ENCODE assay signal across 18 mouse cellular contexts in the genomic region with DNA sequence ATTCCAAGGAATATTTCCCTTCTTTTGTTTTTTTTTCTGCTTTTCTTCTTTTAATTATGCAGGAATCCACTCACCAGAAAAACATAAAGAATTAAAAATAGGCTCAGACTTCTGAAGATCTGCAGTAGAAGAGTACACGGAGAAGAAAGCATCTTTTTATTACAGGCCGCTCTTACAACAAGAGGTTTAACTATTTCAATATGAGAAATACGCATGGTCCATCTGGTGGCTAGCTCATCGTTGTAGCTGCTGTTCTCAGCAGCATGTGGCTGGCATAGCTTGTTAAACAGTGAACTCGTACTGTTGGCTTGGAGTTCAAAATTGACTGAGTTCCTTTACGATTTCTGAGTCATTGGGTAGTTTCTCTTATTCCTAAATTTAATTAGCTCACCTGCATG.
DNase-seq lines count a peak whose midpoint lies in the region; ATAC-seq and TF ChIP-seq lines count a peak whose summit lies in the region.
"Had no signal": no experiment of that assay in that cellular context is flagged by ENCODE, and none has a peak within 500 bp of the region (broad histone marks: within the 10 kb centered on the region; RNA-seq: fewer than 3 reads in every experiment).

No protein-coding gene starts in this region.

- H3K36me3 ChIP-seq in heart, embryonic 11.5 days (ENCODE audit: control insufficient read depth, insufficient read depth, low read length): no peaks in the 10 kb centered on the region
- H3K36me3 ChIP-seq in heart, adult 2 months (ENCODE audit: control insufficient read depth, insufficient read depth, low read length): no peaks in the 10 kb centered on the region
- no peaks in the 10 kb centered on the region for H3K36me3 ChIP-seq in limb, embryonic 11.5 days (ENCODE audit: control insufficient read depth, insufficient read depth, low read length)
- H3K36me3 ChIP-seq: midbrain, embryonic 12.5 days had no signal

- no peaks in the 10 kb centered on the region for H3K27me3 ChIP-seq in heart, embryonic 11.5 days (ENCODE audit: control insufficient read depth, insufficient read depth, low read length)
- no peaks in the 10 kb centered on the region for H3K27me3 ChIP-seq in heart, adult 2 months (ENCODE audit: control insufficient read depth, insufficient read depth, low read length)
- no peaks in the 10 kb centered on the region for H3K27me3 ChIP-seq in limb, embryonic 11.5 days (ENCODE audit: control insufficient read depth, insufficient read depth, low read length)
- H3K27me3 ChIP-seq: midbrain, embryonic 12.5 days had no signal

- no peak for TF ChIP-seq POLR2A in heart, adult 2 months (IDR thresholded peaks at IDR 0.05; ENCODE audit: insufficient read depth, low read depth, low read length)

- H3K27ac ChIP-seq in heart, embryonic 11.5 days (ENCODE audit: low read depth, low read length): 0 out of 2 replicates have a peak overlapping the region, but pooled peaks have one; percentile 16
- no peak overlapping the region for H3K27ac ChIP-seq in heart, adult 2 months
- peak overlapping the region; percentile 10; the same call in 1 of the 2 replicates for H3K27ac ChIP-seq in limb, embryonic 11.5 days (replicated peaks; ENCODE audit: low read depth, low read length)
- H3K27ac ChIP-seq: hindbrain, postnatal 0 days; midbrain, embryonic 12.5 days had no signal

- DNase-seq in heart, adult 2 months: no peak
- peak; percentile 80 for DNase-seq in 3T3-L1 (ENCODE audit: low read depth, low spot score)
- DNase-seq in embryo, embryonic 11 days: peak; percentile 64
- DNase-seq in limb, embryonic 11.5 days (ENCODE audit: low spot score): peak; percentile 65
- DNase-seq in natural killer cell, adult 2 months (ENCODE audit: low spot score in 2 of 2): no peak
- no peak for DNase-seq in retina, postnatal 1 day
- DNase-seq in spleen, postnatal 4 days (ENCODE audit: low spot score in 2 of 2): no peak
- DNase-seq: adrenal gland, postnatal 14 days; cerebellum, postnatal 10 days; heart, adult 11 months; heart, postnatal 14 days; kidney, postnatal 10 days; liver; lung, postnatal 14 days; thymus, postnatal 36 days had no signal

- H3K9ac ChIP-seq in heart, embryonic 11.5 days (ENCODE audit: low read depth, low read length): no peak overlapping the region
- H3K9ac ChIP-seq in heart, adult 2 months (ENCODE audit: low read depth, low read length): no peak overlapping the region
- no peak overlapping the region for H3K9ac ChIP-seq in limb, embryonic 11.5 days (ENCODE audit: low read length)
- H3K9ac ChIP-seq: midbrain, embryonic 12.5 days had no signal

- H3K4me3 ChIP-seq in heart, embryonic 11.5 days (ENCODE audit: low read depth, low read length): no peak overlapping the region
- H3K4me3 ChIP-seq in heart, adult 2 months: no peak overlapping the region
- no peak overlapping the region for H3K4me3 ChIP-seq in limb, embryonic 11.5 days (ENCODE audit: low read depth, low read length)
- H3K4me3 ChIP-seq: midbrain, embryonic 12.5 days had no signal

- ATAC-seq in heart, embryonic 11.5 days (replicated peaks; ENCODE audit: insufficient number of reproducible peaks, low FRiP score, low TSS enrichment): no peak
- 0 out of 2 replicates have a peak, but pooled peaks have one; percentile 47 for ATAC-seq in limb, embryonic 11.5 days (ENCODE audit: insufficient number of reproducible peaks, low FRiP score, low TSS enrichment, low read depth)
- ATAC-seq: hindbrain, postnatal 0 days had no signal

- TF ChIP-seq CTCF in heart, adult 2 months (IDR thresholded peaks at IDR 0.05): no peak

- no peak for TF ChIP-seq EP300 in heart, adult 2 months (IDR thresholded peaks at IDR 0.05; ENCODE audit: insufficient read depth, low read depth, low read length)

- 65% methylated on average over 6 of the region's 6 CpGs for WGBS in heart, embryonic 11.5 days (ENCODE audit: insufficient replicate concordance)
- WGBS in heart, adult 2 months: 81% methylated on average over 6 of the region's 6 CpGs
- WGBS in limb, embryonic 11.5 days: 12% methylated on average over 6 of the region's 6 CpGs

- H3K4me2 ChIP-seq in heart, embryonic 11.5 days: no peak overlapping the region
- H3K4me2 ChIP-seq in limb, embryonic 11.5 days (ENCODE audit: low read depth, severe bottlenecking): no peak overlapping the region
- H3K4me2 ChIP-seq: midbrain, embryonic 12.5 days had no signal

- intact Hi-C loops in heart, adult 2 months (cut with DNase I): no loop called here

- H3K4me1 ChIP-seq in heart, embryonic 11.5 days (ENCODE audit: control insufficient read depth, insufficient read depth, low read length): no peaks in the 10 kb centered on the region
- no peaks in the 10 kb centered on the region for H3K4me1 ChIP-seq in heart, adult 2 months (ENCODE audit: control insufficient read depth, insufficient read depth, low read length)
- H3K4me1 ChIP-seq in limb, embryonic 11.5 days (ENCODE audit: control insufficient read depth, insufficient read depth, low read length): peaks cover 5% of the 10 kb centered on the region; the same call in 1 of the 2 replicates

- no peaks in the 10 kb centered on the region for H3K9me3 ChIP-seq in heart, embryonic 11.5 days (replicated peaks; ENCODE audit: control insufficient read depth, low read length)
- no peaks in the 10 kb centered on the region for H3K9me3 ChIP-seq in limb, embryonic 11.5 days (ENCODE audit: control insufficient read depth, low read length)
- H3K9me3 ChIP-seq: midbrain, embryonic 12.5 days had no signal

- H3K79me2 ChIP-seq in heart, adult 2 months (replicated peaks; ENCODE audit: control insufficient read depth, insufficient read depth, low read length): no peaks in the 10 kb centered on the region

Comparison
In these comparisons a context has a peak if more than half of its experiments do, and no peak if none do; other contexts are left out.
1. DNase-seq: peak in 3T3-L1 (single experiment), embryo, embryonic 11 days (single experiment) and limb, embryonic 11.5 days (single experiment); none in heart, adult 2 months (0 of 2), natural killer cell, adult 2 months (0 of 2), retina, postnatal 1 day (single experiment) and spleen, postnatal 4 days (0 of 2).